Mouse (Mus musculus): ENCODE results near the gene Gm3854.
"Not testable (repeated sequence)": the region's sequence is repeated elsewhere in the genome, so short reads cannot be mapped to it uniquely, and the experiment has no call there.

Gene Gm3854

GRCm38 (mm10) chr7:6343501-6344071, at the start of gene Gm3854:
TSS of gene Gm3854 (plus strand) at chr7:6343759.
- in situ Hi-C loops (cut with MboI), result no loop called here

GRCm38 (mm10) chr7:6300796-6301195, 42.8 kb upstream of the Gm3854 start:
- in situ Hi-C loops (cut with MboI), result not testable (repeated sequence)

- in situ Hi-C loops (cut with MboI), result no loop called here
Observed at GRCm38 (mm10) chr7:6330458-6331232, 12.9 kb upstream of the Gm3854 start.

GRCm38 (mm10) chr7:6331233-6331956, 12.2 kb upstream of the Gm3854 start, which contains the start of gene Zfp583:
TSS of gene Zfp583 (minus strand) at chr7:6331285.
- in situ Hi-C loops (cut with MboI), result no loop called here

- in situ Hi-C loops (cut with MboI), result no loop called here
Observed at GRCm38 (mm10) chr7:6339865-6340264, 3.7 kb upstream of the Gm3854 start.

- in situ Hi-C loops (cut with MboI), result no loop called here
Observed at GRCm38 (mm10) chr7:6344124-6344523, 565 bp downstream of the Gm3854 start.

GRCm38 (mm10) chr7:6358121-6358520, 14.6 kb downstream of the Gm3854 start:
- in situ Hi-C loops (cut with MboI), result loop anchor here (5.0 to 25.0 kb wide), 3 partner anchors 577 to 939 kb away; no protein-coding TSS in a partner anchor

GRCm38 (mm10) chr7:6358937-6359590, 15.5 kb downstream of the Gm3854 start:
- in situ Hi-C loops (cut with MboI), result loop anchor here (5.0 to 25.0 kb wide), 3 partner anchors 576 to 938 kb away; no protein-coding TSS in a partner anchor

GRCm38 (mm10) chr7:6360477-6361060, 17.0 kb downstream of the Gm3854 start:
- in situ Hi-C loops (cut with MboI), result loop anchor here (25.0 kb wide), 1 partner anchor 827 kb away; no protein-coding TSS in a partner anchor

- in situ Hi-C loops (cut with MboI), result loop anchor here (25.0 kb wide), 1 partner anchor 826 kb away; no protein-coding TSS in a partner anchor
Observed at GRCm38 (mm10) chr7:6361756-6362155, 18.2 kb downstream of the Gm3854 start.

- in situ Hi-C loops (cut with MboI), result loop anchor here (25.0 kb wide), 1 partner anchor 825 kb away; no protein-coding TSS in a partner anchor
Observed at GRCm38 (mm10) chr7:6362268-6363046, 18.9 kb downstream of the Gm3854 start.

GRCm38 (mm10) chr7:6363047-6363488, 19.5 kb downstream of the Gm3854 start, which contains the start of gene Zfp78:
TSS of gene Zfp78 (plus strand) at chr7:6363280.
- in situ Hi-C loops (cut with MboI), result loop anchor here (25.0 kb wide), 1 partner anchor 824 kb away; no protein-coding TSS in a partner anchor

GRCm38 (mm10) chr7:6364761-6365160, 21.2 kb downstream of the Gm3854 start:
- in situ Hi-C loops (cut with MboI), result loop anchor here (25.0 kb wide), 1 partner anchor 823 kb away; no protein-coding TSS in a partner anchor

GRCm38 (mm10) chr7:6367185-6367584, 23.6 kb downstream of the Gm3854 start:
- in situ Hi-C loops (cut with MboI), result loop anchor here (25.0 kb wide), 1 partner anchor 820 kb away; no protein-coding TSS in a partner anchor

- in situ Hi-C loops (cut with MboI), result loop anchor here (25.0 kb wide), 1 partner anchor 819 kb away; no protein-coding TSS in a partner anchor
Observed at GRCm38 (mm10) chr7:6368146-6368545, 24.6 kb downstream of the Gm3854 start.

- in situ Hi-C loops (cut with MboI), result loop anchor here (25.0 kb wide), 1 partner anchor 818 kb away; no protein-coding TSS in a partner anchor
Observed at GRCm38 (mm10) chr7:6369460-6369859, 25.9 kb downstream of the Gm3854 start.

- in situ Hi-C loops (cut with MboI), result loop anchor here (25.0 kb wide), 1 partner anchor 814 kb away; no protein-coding TSS in a partner anchor
Observed at GRCm38 (mm10) chr7:6372993-6373392, 29.4 kb downstream of the Gm3854 start.

- in situ Hi-C loops (cut with MboI), result no loop called here
Observed at GRCm38 (mm10) chr7:6378441-6378840, 34.9 kb downstream of the Gm3854 start.

GRCm38 (mm10) chr7:6381431-6381830, 37.9 kb downstream of the Gm3854 start:
- in situ Hi-C loops (cut with MboI), result no loop called here

- in situ Hi-C loops (cut with MboI), result no loop called here
Observed at GRCm38 (mm10) chr7:6383044-6383455, 39.5 kb downstream of the Gm3854 start, which contains the start of gene Zfp28. TSS of gene Zfp28 (plus strand) at chr7:6383295.
